Mouse (Mus musculus): Measurements from ENCODE around the gene Tssk1. TPM values are rescaled to one million over a fixed set of nuclear protein-coding genes. Genes with fewer than 3 reads are reported as not detected.

Tssk1 gene
- total RNA-seq, 2 experiments from 2014 or later = not detected

GRCm38 (mm10) chr16:17911052-17911595, 17.1 kb downstream of the Tssk1 start, which contains the start of gene Ess2:
Gene Ess2, minus strand, starts transcription at chr16:17911348.
- DNase-seq = peak; percentile 92

GRCm38 (mm10) chr16:17914307-17915249, 20.6 kb downstream of the Tssk1 start, which contains the start of gene Gsc2:
Gene Gsc2, minus strand, starts transcription at chr16:17915059.
- no peak for DNase-seq

GRCm38 (mm10) chr16:17920586-17920985, 26.6 kb downstream of the Tssk1 start:
- DNase-seq = no peak

GRCm38 (mm10) chr16:17921325-17922162, 27.5 kb downstream of the Tssk1 start:
- peak; percentile 94 for DNase-seq

DNA sequence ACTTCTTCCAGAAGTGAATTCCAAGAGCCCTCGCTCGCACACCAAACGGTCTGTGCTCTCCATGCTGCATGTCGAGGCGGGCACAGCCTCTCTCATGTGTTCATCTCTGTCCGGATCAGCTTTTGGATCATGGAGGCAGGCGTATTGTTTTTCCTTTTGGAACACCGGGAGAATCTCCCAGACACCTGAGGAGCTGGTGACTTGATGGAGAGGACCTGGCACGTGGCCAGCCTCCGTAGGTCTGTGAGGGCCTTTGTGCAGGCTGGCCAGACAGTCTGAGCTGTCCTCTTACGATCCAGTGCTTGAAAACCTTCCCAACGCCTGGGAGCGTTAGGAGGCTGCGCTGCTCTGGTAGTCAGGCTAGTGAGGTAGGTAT, 28.1 kb downstream of the Tssk1 start:
- no peak for DNase-seq

- DNase-seq = peak in 1 of 2 experiments; percentile 21
Measured at GRCm38 (mm10) chr16:17927351-17928082, 33.5 kb downstream of the Tssk1 start.

GRCm38 (mm10) chr16:17928087-17928580, 34.1 kb downstream of the Tssk1 start, which contains the start of gene Slc25a1:
Gene Slc25a1, minus strand, starts transcription at chr16:17928219.
- peak; percentile 81 to 83 for DNase-seq

GRCm38 (mm10) chr16:17928627-17929104, 34.6 kb downstream of the Tssk1 start:
- peak; percentile 43 to 46 for DNase-seq

- DNase-seq = no peak
Measured at GRCm38 (mm10) chr16:17929211-17929610, 35.2 kb downstream of the Tssk1 start.

- DNase-seq = no peak
Measured at GRCm38 (mm10) chr16:17929631-17930030, 35.6 kb downstream of the Tssk1 start.

DNA sequence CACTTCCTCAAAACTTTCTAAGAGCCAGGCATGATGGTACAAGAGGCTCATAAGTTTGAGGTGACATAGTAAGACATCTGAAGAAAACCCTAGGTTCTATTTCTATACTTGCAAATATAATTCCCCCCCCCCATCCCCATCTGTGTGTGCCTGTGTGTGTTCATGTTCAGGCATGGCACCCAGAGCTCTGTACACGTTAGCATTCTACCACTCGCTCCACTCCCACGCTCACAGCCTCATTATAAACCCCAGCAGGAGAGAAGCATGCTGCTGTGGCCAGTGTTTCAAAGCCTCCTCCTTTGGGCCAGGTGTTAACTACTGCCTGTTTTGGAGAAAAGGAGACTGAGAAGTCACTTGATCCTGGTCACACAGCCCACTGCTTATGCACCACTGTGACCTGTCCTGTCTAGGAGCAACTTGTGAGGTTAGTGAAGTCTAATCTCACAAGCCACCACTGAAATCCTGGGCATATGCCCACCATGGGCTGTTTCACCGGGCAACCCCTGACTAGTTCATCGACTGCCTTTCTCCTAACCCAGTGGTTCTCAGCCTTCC, 38.0 kb downstream of the Tssk1 start:
- no peak for DNase-seq

GRCm38 (mm10) chr16:17933594-17934444, 39.8 kb downstream of the Tssk1 start:
- DNase-seq = no peak

DNA sequence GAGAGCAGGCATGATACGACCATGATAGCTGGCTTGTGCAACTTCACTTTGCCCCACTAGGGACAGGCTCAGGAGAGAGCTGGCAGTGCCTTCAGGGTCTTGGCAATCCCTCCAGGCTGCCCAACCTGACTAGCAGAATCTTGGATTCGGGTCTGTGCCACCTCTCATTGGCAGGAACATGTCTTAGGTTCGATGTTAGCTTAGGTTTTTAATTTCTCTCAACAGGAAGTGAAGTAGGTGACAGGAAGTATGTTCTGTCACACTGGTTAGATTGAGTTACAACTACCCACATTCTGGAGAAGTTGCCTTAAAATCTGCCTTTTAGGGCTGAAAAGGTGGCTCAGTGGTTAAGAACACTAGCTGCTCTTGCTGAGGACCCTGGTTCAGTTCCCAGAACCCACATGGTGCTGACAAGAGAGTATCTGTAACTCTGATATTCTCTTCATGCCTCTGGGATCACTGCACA, 40.5 kb downstream of the Tssk1 start:
- DNase-seq = no peak

GRCm38 (mm10) chr16:17936776-17937175, 42.8 kb downstream of the Tssk1 start:
- DNase-seq = no peak

- no peak for DNase-seq
Measured at GRCm38 (mm10) chr16:17938187-17938586, 44.2 kb downstream of the Tssk1 start.

DNA sequence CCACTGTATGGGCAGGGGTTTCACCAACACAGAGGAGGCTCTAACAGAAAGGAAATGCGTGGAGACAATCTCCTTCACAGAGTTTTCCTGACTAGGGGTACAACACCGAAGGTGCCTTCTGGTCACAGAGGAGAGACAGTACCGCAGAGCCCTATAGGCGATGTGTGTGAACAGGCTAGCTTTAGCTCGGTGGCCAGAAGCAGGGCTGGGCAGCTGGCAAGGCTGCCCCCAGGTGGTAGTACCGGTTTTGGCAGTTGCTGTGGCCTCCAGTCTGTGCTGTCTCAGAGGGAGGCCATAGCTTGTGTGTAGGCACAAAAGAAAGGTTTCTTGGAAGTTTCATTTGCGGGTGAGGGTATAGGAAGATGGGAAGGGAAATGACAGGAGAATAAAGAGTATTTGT, 44.8 kb downstream of the Tssk1 start:
- DNase-seq = no peak

- no peak for DNase-seq
Measured at GRCm38 (mm10) chr16:17939255-17939751, 45.3 kb downstream of the Tssk1 start.

DNA sequence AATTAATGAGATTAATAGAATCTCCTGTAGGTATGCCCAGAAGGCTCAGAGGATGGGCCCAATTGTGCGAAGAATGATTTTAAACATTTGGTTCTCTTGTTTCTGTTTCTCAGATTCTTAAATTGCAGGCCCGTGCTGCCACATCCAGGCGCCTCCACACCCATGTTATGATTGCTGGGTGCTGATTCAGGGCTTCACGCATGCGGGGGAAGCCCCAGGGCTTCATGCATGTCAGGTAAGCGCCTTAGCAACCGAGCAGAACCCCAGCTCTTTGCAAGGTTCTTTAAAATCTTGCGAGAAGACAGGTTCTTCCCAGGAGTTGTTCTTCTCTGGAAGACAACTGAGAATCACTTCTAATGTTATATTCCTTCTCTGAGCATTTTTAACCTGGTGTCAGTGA, 49.4 kb downstream of the Tssk1 start:
- DNase-seq = no peak

- no peak for DNase-seq
Measured at GRCm38 (mm10) chr16:17945081-17945831, 51.2 kb downstream of the Tssk1 start.
